Mouse (Mus musculus) forebrain, embryonic 16.5 days (tissue): ENCODE measurements around the gene Acss1. TPM values are rescaled to one million over a fixed set of nuclear protein-coding genes. Genes with fewer than 3 reads are reported as not detected.

ENCODE experiments used
- ATAC-seq: fragments of 200-750 bp; cut with Nextera tagmentation; 2 replicates; pipeline ENCODE4 v1.8.0; 2017; ENCODE audit warnings: mild to moderate bottlenecking, moderate library complexity
- H3K27ac ChIP-seq: fragments of 300-500 bp; sonication (generic); 2 replicates; pipeline ENCODE4 v1.5.1; 2014; ENCODE audit warnings: low read length, control low read depth
- H3K27me3 ChIP-seq: fragments of 300-500 bp; sonication (generic); replicated peaks from 2 replicates; pipeline ENCODE4 v1.6.1; 2014; ENCODE audit warnings: low read length; ENCODE audit not compliant: control insufficient read depth, insufficient read depth
- H3K36me3 ChIP-seq: fragments of 300-500 bp; sonication (generic); 2 replicates; pipeline ENCODE4 v1.6.1; 2014; ENCODE audit not compliant: control insufficient read depth, insufficient read depth
- H3K4me1 ChIP-seq: fragments of 300-500 bp; sonication (generic); replicated peaks from 2 replicates; pipeline ENCODE4 v1.6.1; 2014; ENCODE audit warnings: low read length; ENCODE audit not compliant: control insufficient read depth, insufficient read depth
- H3K4me2 ChIP-seq: fragments of 300-500 bp; sonication (generic); 2 replicates; pipeline ENCODE4 v1.6.1; 2014; ENCODE audit warnings: mild to moderate bottlenecking, low read length, control low read depth
- H3K4me3 ChIP-seq: fragments of 300-500 bp; sonication (generic); replicated peaks from 2 replicates; pipeline ENCODE4 v1.5.1; 2014; ENCODE audit warnings: mild to moderate bottlenecking, low read length, control low read depth
- H3K9ac ChIP-seq: fragments of 300-500 bp; sonication (generic); replicated peaks from 2 replicates; pipeline ENCODE4 v1.6.1; 2014; ENCODE audit warnings: low read depth, low read length, control low read depth
- H3K9me3 ChIP-seq: fragments of 300-500 bp; sonication (generic); 2 replicates; pipeline ENCODE4 v1.6.1; 2016; ENCODE audit warnings: low read length; ENCODE audit not compliant: control insufficient read depth
- WGBS: fragments of 180-500 bp; shearing (Covaris S2); extraction: QIAGEN DNeasy Blood & Tissue Kit; methylation state at CpG from one replicate; pipeline ENCODE4 v1.1.7; 2014; 5-methylcytosine and 5-hydroxymethylcytosine counted together
- polyA plus RNA-seq: library from polyadenylated mRNA; unstranded; fragments of >200 nt; fragmentation: Nextera tagmentation; extraction: Ambion mirVana; gene quantifications from 2 replicates; pipeline ENCODE4 v1.2.1, GENCODE M21; 2015

The Acss1 gene
- polyA plus RNA-seq, 1 experiment from 2014 or later: 21.9 TPM

GRCm38 (mm10) chr2:150647681-150648299 is 20.5 kb downstream of the Acss1 start:
- no peaks in the 10 kb centered on the region for H3K9me3 ChIP-seq
- no peak overlapping the region for H3K9ac ChIP-seq
- 34% methylated on average over 14 of the region's 14 CpGs for WGBS
- H3K27me3 ChIP-seq: no peaks in the 10 kb centered on the region
- H3K4me1 ChIP-seq: peaks cover 31% of the 10 kb centered on the region
- ATAC-seq: no peak
- H3K36me3 ChIP-seq: no peaks in the 10 kb centered on the region
- H3K4me2 ChIP-seq: no peak overlapping the region
- H3K27ac ChIP-seq: peak overlapping the region; percentile 16
- H3K4me3 ChIP-seq: no peak overlapping the region

- no peaks in the 10 kb centered on the region for H3K36me3 ChIP-seq
- no peaks in the 10 kb centered on the region for H3K27me3 ChIP-seq
- WGBS: 84% methylated on average over 8 of the region's 8 CpGs
- H3K9me3 ChIP-seq: no peaks in the 10 kb centered on the region
- H3K27ac ChIP-seq: no peak overlapping the region; the same call in 1 of the 2 replicates
- no peak overlapping the region for H3K4me2 ChIP-seq
- no peak for ATAC-seq
- H3K4me1 ChIP-seq: peaks cover 34% of the 10 kb centered on the region
- no peak overlapping the region for H3K9ac ChIP-seq
- H3K4me3 ChIP-seq: no peak overlapping the region
Measured at GRCm38 (mm10) chr2:150646411-150647121, 21.7 kb downstream of the Acss1 start.

- Histone ChIP-seq H3K27ac (peak overlapping the region; percentile 59), H3K4me3 (no peak overlapping the region), H3K4me2 (no peak overlapping the region), H3K9me3 (no peaks in the 10 kb centered on the region), H3K27me3 (no peaks in the 10 kb centered on the region), H3K9ac (no peak overlapping the region), H3K4me1 (peaks cover 27% of the 10 kb centered on the region), H3K36me3 (no peaks in the 10 kb centered on the region)
- ATAC-seq: no peak
- 89% methylated on average over 4 of the region's 4 CpGs for WGBS
Measured at GRCm38 (mm10) chr2:150645225-150645624, 23.1 kb downstream of the Acss1 start.

GRCm38 (mm10) chr2:150643726-150644415 is 24.4 kb downstream of the Acss1 start:
- H3K36me3 ChIP-seq: no peaks in the 10 kb centered on the region
- 10% methylated on average over 8 of the region's 8 CpGs for WGBS
- H3K4me1 ChIP-seq: peaks cover 20% of the 10 kb centered on the region
- peak; percentile 99 for ATAC-seq
- peak overlapping the region; percentile 33 for H3K9ac ChIP-seq
- H3K4me2 ChIP-seq: peak overlapping the region; percentile 41
- H3K27ac ChIP-seq: peak overlapping the region; percentile 95
- H3K9me3 ChIP-seq: no peaks in the 10 kb centered on the region
- H3K4me3 ChIP-seq: no peak overlapping the region; the same call in 1 of the 2 replicates
- no peaks in the 10 kb centered on the region for H3K27me3 ChIP-seq

GRCm38 (mm10) chr2:150643166-150643565 is 25.1 kb downstream of the Acss1 start:
- Histone ChIP-seq H3K27me3 (no peaks in the 10 kb centered on the region), H3K27ac (peak overlapping the region; percentile 95), H3K4me2 (no peak overlapping the region), H3K9ac (no peak overlapping the region), H3K4me3 (no peak overlapping the region), H3K9me3 (no peaks in the 10 kb centered on the region), H3K4me1 (peaks cover 19% of the 10 kb centered on the region), H3K36me3 (no peaks in the 10 kb centered on the region)
- 21% methylated on average over 1 of the region's 1 CpGs for WGBS
- ATAC-seq: no peak

- 0 out of 2 replicates have a peak overlapping the region, but pooled peaks have one; percentile 16 for H3K27ac ChIP-seq
- WGBS: 23% methylated on average over 2 of the region's 2 CpGs
- H3K36me3 ChIP-seq: no peaks in the 10 kb centered on the region
- no peak overlapping the region for H3K4me2 ChIP-seq
- no peak overlapping the region for H3K9ac ChIP-seq
- ATAC-seq: no peak; the same call in 1 of the 2 replicates
- H3K27me3 ChIP-seq: no peaks in the 10 kb centered on the region
- no peaks in the 10 kb centered on the region for H3K9me3 ChIP-seq
- no peak overlapping the region for H3K4me3 ChIP-seq
- H3K4me1 ChIP-seq: peaks cover 15% of the 10 kb centered on the region
Measured at GRCm38 (mm10) chr2:150638370-150638733, 29.9 kb downstream of the Acss1 start.

GRCm38 (mm10) chr2:150637702-150638369 is 30.5 kb downstream of the Acss1 start:
- Histone ChIP-seq H3K27me3 (no peaks in the 10 kb centered on the region), H3K4me2 (no peak overlapping the region), H3K27ac (peak overlapping the region; percentile 53), H3K4me3 (no peak overlapping the region), H3K4me1 (peaks cover 15% of the 10 kb centered on the region), H3K36me3 (no peaks in the 10 kb centered on the region), H3K9me3 (no peaks in the 10 kb centered on the region), H3K9ac (no peak overlapping the region)
- ATAC-seq: peak; percentile 78
- 25% methylated on average over 6 of the region's 6 CpGs for WGBS

GRCm38 (mm10) chr2:150635877-150636446 is 32.3 kb downstream of the Acss1 start:
- Histone ChIP-seq H3K27ac (no peak overlapping the region), H3K9ac (no peak overlapping the region), H3K27me3 (no peaks in the 10 kb centered on the region), H3K4me3 (no peak overlapping the region), H3K36me3 (no peaks in the 10 kb centered on the region), H3K9me3 (no peaks in the 10 kb centered on the region), H3K4me1 (peaks cover 11% of the 10 kb centered on the region), H3K4me2 (no peak overlapping the region)
- ATAC-seq: no peak
- WGBS: 66% methylated on average over 3 of the region's 3 CpGs

- Histone ChIP-seq H3K4me2 (no peak overlapping the region), H3K9ac (no peak overlapping the region), H3K27ac (no peak overlapping the region), H3K9me3 (no peaks in the 10 kb centered on the region), H3K4me1 (no peaks in the 10 kb centered on the region), H3K4me3 (no peak overlapping the region), H3K27me3 (no peaks in the 10 kb centered on the region), H3K36me3 (peaks cover 7% of the 10 kb centered on the region)
- ATAC-seq: no peak
- 94% methylated on average over 4 of the region's 4 CpGs for WGBS
Measured at GRCm38 (mm10) chr2:150629255-150629654, 39.0 kb downstream of the Acss1 start.
